Mouse (Mus musculus): ENCODE results near the gene Il1a. TPM values are rescaled to one million over a fixed set of nuclear protein-coding genes. Genes with fewer than 3 reads are reported as not detected.

The Il1a gene
- polyA plus RNA-seq, 1 experiment from 2014 or later = 0.31 TPM

- no peaks in the 10 kb centered on the region for H3K4me1 ChIP-seq (replicated peaks; ENCODE audit: control insufficient read depth, insufficient read depth, low read length)
- ATAC-seq (ENCODE audit: low FRiP score) (no peak), DNase-seq (ENCODE audit: low spot score) (no peak)
- 63% methylated on average over 4 of the region's 4 CpGs for WGBS
- H3K27ac ChIP-seq = no peak overlapping the region
- H3K27me3 ChIP-seq (ENCODE audit: control insufficient read depth, insufficient read depth, low read length) = no peaks in the 10 kb centered on the region
- no peaks in the 10 kb centered on the region for H3K9me3 ChIP-seq (ENCODE audit: control insufficient read depth, low read length)
- no peak overlapping the region for H3K4me3 ChIP-seq (replicated peaks; ENCODE audit: low read length)
- H3K9ac ChIP-seq = no peak overlapping the region
- H3K36me3 ChIP-seq (replicated peaks; ENCODE audit: control insufficient read depth, insufficient read depth) = no peaks in the 10 kb centered on the region
- H3K4me2 ChIP-seq (replicated peaks) = no peak overlapping the region
These were observed 53.8 kb downstream of the Il1a start for GRCm38 (mm10) chr2:129256006-129256405.

GRCm38 (mm10) chr2:129254076-129254475 lies 55.7 kb downstream of the Il1a start:
- Histone ChIP-seq H3K36me3 (replicated peaks; ENCODE audit: control insufficient read depth, insufficient read depth) (no peaks in the 10 kb centered on the region), H3K27me3 (ENCODE audit: control insufficient read depth, insufficient read depth, low read length) (no peaks in the 10 kb centered on the region), H3K4me1 (replicated peaks; ENCODE audit: control insufficient read depth, insufficient read depth, low read length) (no peaks in the 10 kb centered on the region), H3K4me2 (replicated peaks) (no peak overlapping the region), H3K27ac (no peak overlapping the region), H3K9me3 (ENCODE audit: control insufficient read depth, low read length) (no peaks in the 10 kb centered on the region), H3K9ac (no peak overlapping the region), H3K4me3 (replicated peaks; ENCODE audit: low read length) (no peak overlapping the region)
- DNase-seq (ENCODE audit: low spot score) (no peak), ATAC-seq (ENCODE audit: low FRiP score) (no peak)
- WGBS = 82% methylated on average over 2 of the region's 2 CpGs

- H3K27me3 ChIP-seq (ENCODE audit: control insufficient read depth, insufficient read depth, low read length) = no peaks in the 10 kb centered on the region
These were observed 56.2 kb downstream of the Il1a start for GRCm38 (mm10) chr2:129253631-129253970.

GRCm38 (mm10) chr2:129252836-129253630 lies 56.7 kb downstream of the Il1a start:
- H3K27me3 ChIP-seq (ENCODE audit: control insufficient read depth, insufficient read depth, low read length) = no peaks in the 10 kb centered on the region
- ATAC-seq (ENCODE audit: low FRiP score) (no peak), DNase-seq (ENCODE audit: low spot score) (no peak)
- H3K36me3 ChIP-seq (replicated peaks; ENCODE audit: control insufficient read depth, insufficient read depth) = no peaks in the 10 kb centered on the region
- no peak overlapping the region for H3K27ac ChIP-seq
- no peaks in the 10 kb centered on the region for H3K9me3 ChIP-seq (ENCODE audit: control insufficient read depth, low read length)
- no peaks in the 10 kb centered on the region for H3K4me1 ChIP-seq (replicated peaks; ENCODE audit: control insufficient read depth, insufficient read depth, low read length)
- H3K9ac ChIP-seq = no peak overlapping the region
- no peak overlapping the region for H3K4me2 ChIP-seq (replicated peaks)
- 89% methylated on average over 19 of the region's 19 CpGs for WGBS
- H3K4me3 ChIP-seq (replicated peaks; ENCODE audit: low read length) = no peak overlapping the region

More at GRCm38 (mm10) chr2:129253631-129253970, 56.2 kb downstream of the Il1a start:
- Histone ChIP-seq H3K4me3 (replicated peaks; ENCODE audit: low read length) (no peak overlapping the region), H3K9me3 (ENCODE audit: control insufficient read depth, low read length) (no peaks in the 10 kb centered on the region), H3K27ac (no peak overlapping the region), H3K36me3 (replicated peaks; ENCODE audit: control insufficient read depth, insufficient read depth) (no peaks in the 10 kb centered on the region), H3K4me2 (replicated peaks) (no peak overlapping the region), H3K9ac (no peak overlapping the region), H3K4me1 (replicated peaks; ENCODE audit: control insufficient read depth, insufficient read depth, low read length) (no peaks in the 10 kb centered on the region)
- 73% methylated on average over 2 of the region's 2 CpGs for WGBS
- no peak for DNase-seq (ENCODE audit: low spot score)
- ATAC-seq (ENCODE audit: low FRiP score) = no peak

Other genes with a start within 250 kb of the Il1a start
- 40.4 and 42.6 TPM in 2 replicates for gene Ttl, start 244.0 kb downstream of the Il1a start, polyA plus RNA-seq (2014; fragmentation: Nextera tagmentation; extraction: Ambion mirVana)
- gene Polr1b, start 209.0 kb downstream of the Il1a start, polyA plus RNA-seq (2014; fragmentation: Nextera tagmentation; extraction: Ambion mirVana) = 9.6 and 12.1 TPM in 2 replicates
- gene Chchd5, start 180.3 kb downstream of the Il1a start, polyA plus RNA-seq (2014; fragmentation: Nextera tagmentation; extraction: Ambion mirVana) = 22.4 and 24.3 TPM in 2 replicates
- gene Slc20a1, start 111.2 kb downstream of the Il1a start, polyA plus RNA-seq (2014; fragmentation: Nextera tagmentation; extraction: Ambion mirVana) = 50.7 and 56.3 TPM in 2 replicates
- gene Ckap2l, start 12.8 kb downstream of the Il1a start, polyA plus RNA-seq (2014; fragmentation: Nextera tagmentation; extraction: Ambion mirVana) = 9.8 and 13.6 TPM in 2 replicates
- gene Il1b, start 61.2 kb upstream of the Il1a start, polyA plus RNA-seq (2014; fragmentation: Nextera tagmentation; extraction: Ambion mirVana) = not detected in 2 replicates
- not detected in 2 replicates for gene F830045P16Rik, start 226.6 kb upstream of the Il1a start, polyA plus RNA-seq (2014; fragmentation: Nextera tagmentation; extraction: Ambion mirVana)

Data from hindbrain, embryonic 14.5 days (tissue).